Mouse (Mus musculus) kidney, embryonic 14.5 days (tissue): ENCODE results near the gene Cd5. TPM values are rescaled to one million over a fixed set of nuclear protein-coding genes. Genes with fewer than 3 reads are reported as not detected.

ENCODE experiments used
- ATAC-seq: fragments of 200-750 bp; cut with Nextera tagmentation; 2 replicates; pipeline ENCODE4 v1.8.0; 2017; ENCODE audit warnings: moderate number of reproducible peaks, mild to moderate bottlenecking, moderate TSS enrichment, moderate library complexity; ENCODE audit not compliant: low FRiP score, low TSS enrichment
- H3K27ac ChIP-seq: fragments of 300-500 bp; sonication (generic); 2 replicates; pipeline ENCODE4 v1.5.1; 2014; ENCODE audit warnings: low read depth, mild to moderate bottlenecking, low read length, moderate library complexity, mixed read lengths
- H3K27me3 ChIP-seq: fragments of 300-500 bp; sonication (generic); 2 replicates; pipeline ENCODE4 v1.6.1; 2014; ENCODE audit warnings: mild to moderate bottlenecking, low read length; ENCODE audit not compliant: control insufficient read depth, insufficient read depth
- H3K36me3 ChIP-seq: fragments of 300-500 bp; sonication (generic); 2 replicates; pipeline ENCODE4 v1.6.1; 2014; ENCODE audit warnings: low read length, mixed read lengths; ENCODE audit not compliant: control insufficient read depth, insufficient read depth
- H3K4me1 ChIP-seq: fragments of 300-500 bp; sonication (generic); 2 replicates; pipeline ENCODE4 v1.6.1; 2014; ENCODE audit warnings: low read length, mixed read lengths; ENCODE audit not compliant: control insufficient read depth, insufficient read depth
- H3K4me2 ChIP-seq: fragments of 300-500 bp; sonication (generic); replicated peaks from 2 replicates; pipeline ENCODE4 v1.6.1; 2014; ENCODE audit warnings: low read depth, mild to moderate bottlenecking, low read length
- H3K4me3 ChIP-seq: fragments of 300-500 bp; sonication (generic); 2 replicates; pipeline ENCODE4 v1.5.1; 2014; ENCODE audit warnings: mild to moderate bottlenecking, low read length
- H3K9ac ChIP-seq: fragments of 300-500 bp; sonication (generic); 2 replicates; pipeline ENCODE4 v1.6.1; 2014; ENCODE audit warnings: low read depth, mild to moderate bottlenecking, low read length, moderate library complexity
- H3K9me3 ChIP-seq: fragments of 300-500 bp; sonication (generic); 2 replicates; pipeline ENCODE4 v1.6.1; 2016; ENCODE audit warnings: low read length; ENCODE audit not compliant: control insufficient read depth
- WGBS: fragments of 180-500 bp; shearing (Covaris S2); extraction: QIAGEN DNeasy Blood & Tissue Kit; methylation state at CpG from one replicate; pipeline ENCODE4 v1.1.7; 2014; 5-methylcytosine and 5-hydroxymethylcytosine counted together
- polyA plus RNA-seq: library from polyadenylated mRNA; unstranded; fragments of >200 nt; fragmentation: Nextera tagmentation; extraction: Ambion mirVana; gene quantifications from 2 replicates; pipeline ENCODE4 v1.2.1, GENCODE M21; 2014

Cd5 gene
- polyA plus RNA-seq, 1 experiment from 2014 or later: 0.46 TPM

DNA sequence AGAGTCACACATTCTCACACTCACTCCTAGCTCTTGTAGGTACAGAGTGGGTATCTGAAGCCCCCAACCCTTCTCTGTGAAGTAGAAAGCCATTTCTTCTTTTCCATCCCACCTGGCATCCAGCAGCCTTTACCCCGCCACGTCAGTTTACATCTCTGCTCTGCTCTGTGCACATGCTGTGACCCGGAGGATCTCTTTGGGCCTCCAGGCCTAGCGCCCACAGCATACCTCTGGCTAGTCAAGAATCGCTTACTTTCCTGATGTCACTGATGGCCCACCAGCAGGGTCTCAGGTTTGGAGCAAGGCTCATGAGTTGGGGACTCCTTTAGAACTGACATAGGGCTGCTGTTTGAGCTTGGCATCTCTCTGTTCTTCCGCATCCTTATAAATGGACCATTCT is 764 bp downstream of the Cd5 start:
- no peaks in the 10 kb centered on the region for H3K9me3 ChIP-seq
- no peaks in the 10 kb centered on the region for H3K36me3 ChIP-seq
- no peak overlapping the region for H3K9ac ChIP-seq
- no peaks in the 10 kb centered on the region for H3K27me3 ChIP-seq
- no peak overlapping the region for H3K4me2 ChIP-seq
- H3K4me3 ChIP-seq: no peak overlapping the region
- no peak for ATAC-seq
- WGBS: 87% methylated on average over 6 of the region's 6 CpGs
- H3K4me1 ChIP-seq: 0 out of 2 replicates have a peak, but pooled peaks cover 5% of the 10 kb centered on the region
- no peak overlapping the region for H3K27ac ChIP-seq

DNA sequence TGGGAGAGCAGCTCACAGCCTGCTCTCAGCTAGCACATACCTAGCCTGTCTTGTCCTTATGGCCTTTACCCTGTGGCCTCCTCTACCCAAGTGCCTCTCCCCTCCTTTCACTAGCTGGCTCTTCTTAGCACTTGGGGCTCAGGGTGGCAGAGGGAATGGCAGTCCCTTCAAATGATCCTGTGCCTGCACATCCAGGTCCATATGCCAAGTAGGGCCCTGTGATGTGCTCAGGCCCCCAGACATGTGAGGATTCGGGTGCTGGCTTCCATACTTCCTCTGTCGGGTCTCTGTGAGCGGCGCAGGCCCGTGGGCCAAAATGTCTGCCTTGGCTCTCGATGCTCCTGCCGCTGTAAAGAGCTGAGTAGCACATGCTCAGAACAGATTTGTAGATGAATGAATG is 2.9 kb downstream of the Cd5 start:
- Histone ChIP-seq H3K4me2 (no peak overlapping the region), H3K4me1 (peaks cover 5% of the 10 kb centered on the region; the same call in 1 of the 2 replicates), H3K36me3 (no peaks in the 10 kb centered on the region), H3K4me3 (no peak overlapping the region), H3K9ac (no peak overlapping the region), H3K9me3 (no peaks in the 10 kb centered on the region), H3K27me3 (no peaks in the 10 kb centered on the region), H3K27ac (no peak overlapping the region)
- WGBS: 93% methylated on average over 7 of the region's 7 CpGs
- ATAC-seq: no peak

DNA sequence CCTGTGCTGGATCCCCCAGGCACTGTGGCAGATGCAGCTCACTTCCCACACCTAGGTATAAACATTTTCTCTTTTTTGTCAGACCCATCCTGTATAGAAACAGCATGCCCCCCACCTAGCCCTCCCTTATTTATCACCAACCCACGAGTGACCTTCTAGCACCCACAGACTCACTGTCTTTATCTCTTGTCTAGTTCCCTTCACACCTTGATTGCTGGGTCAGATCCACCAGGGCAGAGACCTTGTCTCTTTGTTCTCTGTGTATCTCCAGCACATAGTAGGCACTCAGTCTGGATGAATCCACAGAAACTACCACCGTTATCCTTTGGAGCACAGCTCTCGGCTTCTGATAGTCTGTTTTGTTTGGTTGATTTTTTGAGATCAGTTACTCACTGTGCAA is 3.7 kb downstream of the Cd5 start:
- Histone ChIP-seq H3K9ac (no peak overlapping the region), H3K27me3 (no peaks in the 10 kb centered on the region), H3K4me2 (no peak overlapping the region), H3K4me3 (no peak overlapping the region), H3K36me3 (no peaks in the 10 kb centered on the region), H3K4me1 (peaks cover 3% of the 10 kb centered on the region; the same call in 1 of the 2 replicates), H3K27ac (no peak overlapping the region), H3K9me3 (no peaks in the 10 kb centered on the region)
- 86% methylated on average over 3 of the region's 3 CpGs for WGBS
- ATAC-seq: no peak

DNA sequence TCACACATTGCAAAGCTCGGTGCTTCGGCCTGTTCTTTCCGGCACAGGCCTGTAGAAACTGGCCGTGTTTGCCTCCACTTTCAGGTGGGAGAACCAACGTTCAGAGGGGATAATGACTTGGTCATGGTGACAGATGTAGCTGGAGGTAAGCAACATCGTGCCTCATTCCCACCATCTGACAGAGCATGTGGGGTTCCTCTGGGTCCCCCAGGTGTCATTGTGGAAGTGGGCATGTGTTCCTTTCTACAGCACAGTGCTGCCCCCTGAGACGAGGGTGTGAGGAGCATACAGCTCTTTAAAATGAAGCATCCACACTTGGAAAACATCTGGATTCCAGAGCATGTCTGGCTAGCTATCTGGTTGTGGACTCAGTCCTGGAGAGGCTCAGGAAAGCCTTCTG is 4.2 kb downstream of the Cd5 start:
- 84% methylated on average over 7 of the region's 7 CpGs for WGBS
- H3K9me3 ChIP-seq: no peaks in the 10 kb centered on the region
- ATAC-seq: no peak

DNA sequence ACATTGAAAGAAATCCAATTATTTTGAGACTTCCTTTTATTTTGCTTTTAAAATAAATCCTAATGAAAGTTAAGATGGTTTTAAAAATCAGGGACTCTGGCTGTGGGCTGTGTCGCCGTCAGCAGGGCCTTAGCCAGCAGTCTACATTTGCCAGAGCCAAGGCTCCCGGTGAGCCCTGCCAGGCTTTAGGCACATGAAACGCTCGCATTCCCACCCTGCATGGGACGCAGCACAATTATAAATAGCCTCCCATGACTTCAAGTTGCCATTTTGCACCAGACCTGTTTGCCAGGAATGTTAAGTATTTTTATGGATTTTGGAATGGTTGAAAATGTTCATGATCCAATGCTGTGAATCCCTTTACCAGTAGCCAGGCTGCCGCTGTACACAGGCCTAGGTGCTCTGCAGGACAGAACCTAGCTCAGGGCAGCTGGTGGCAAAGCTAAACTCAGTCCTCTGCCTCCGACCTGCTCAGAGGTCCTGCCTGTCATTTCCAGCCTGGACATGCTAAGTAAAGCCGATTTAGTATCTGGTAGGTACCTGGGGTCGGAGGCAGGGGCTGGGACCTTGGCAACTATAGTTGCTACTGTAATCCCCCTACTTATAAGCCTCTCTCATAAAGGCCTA is 5.2 kb downstream of the Cd5 start:
- no peaks in the 10 kb centered on the region for H3K27me3 ChIP-seq
- H3K9ac ChIP-seq: no peak overlapping the region
- no peaks in the 10 kb centered on the region for H3K9me3 ChIP-seq
- H3K4me1 ChIP-seq: peaks cover 3% of the 10 kb centered on the region; the same call in 1 of the 2 replicates
- H3K36me3 ChIP-seq: no peaks in the 10 kb centered on the region
- ATAC-seq: no peak
- H3K4me3 ChIP-seq: no peak overlapping the region
- no peak overlapping the region for H3K27ac ChIP-seq
- WGBS: 80% methylated on average over 10 of the region's 10 CpGs
- H3K4me2 ChIP-seq: no peak overlapping the region

More for the DNA sequence above, 4.2 kb downstream of the Cd5 start:
- H3K27me3 ChIP-seq: no peaks in the 10 kb centered on the region
- peaks cover 3% of the 10 kb centered on the region; the same call in 1 of the 2 replicates for H3K4me1 ChIP-seq
- H3K4me3 ChIP-seq: no peak overlapping the region
- no peak overlapping the region for H3K9ac ChIP-seq
- no peaks in the 10 kb centered on the region for H3K36me3 ChIP-seq
- no peak overlapping the region for H3K4me2 ChIP-seq
- no peak overlapping the region for H3K27ac ChIP-seq

DNA sequence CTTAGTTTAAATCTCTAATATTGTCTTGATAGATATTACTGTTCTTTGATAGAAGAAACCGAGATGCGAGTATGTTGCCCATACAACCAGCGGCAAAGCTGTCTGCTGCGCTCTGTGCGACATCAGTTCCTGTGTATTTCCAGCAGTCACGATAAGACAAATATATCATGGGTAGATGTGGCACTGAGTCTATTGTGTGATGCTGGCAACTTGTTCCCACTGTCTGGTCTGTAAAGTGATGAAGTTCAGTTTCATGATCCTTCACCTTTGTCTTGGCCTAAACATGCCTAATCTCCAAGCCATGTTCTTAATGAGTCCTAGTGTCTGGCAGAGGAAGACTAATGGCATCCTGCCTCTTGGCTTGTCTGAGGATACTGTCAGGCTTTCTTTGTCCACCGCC is 6.1 kb downstream of the Cd5 start:
- no peak overlapping the region for H3K9ac ChIP-seq
- 91% methylated on average over 7 of the region's 7 CpGs for WGBS
- H3K4me1 ChIP-seq: peaks cover 3% of the 10 kb centered on the region; the same call in 1 of the 2 replicates
- no peak overlapping the region for H3K27ac ChIP-seq
- H3K36me3 ChIP-seq: no peaks in the 10 kb centered on the region
- no peaks in the 10 kb centered on the region for H3K27me3 ChIP-seq
- H3K4me2 ChIP-seq: no peak overlapping the region
- H3K4me3 ChIP-seq: no peak overlapping the region
- ATAC-seq: no peak
- no peaks in the 10 kb centered on the region for H3K9me3 ChIP-seq

DNA sequence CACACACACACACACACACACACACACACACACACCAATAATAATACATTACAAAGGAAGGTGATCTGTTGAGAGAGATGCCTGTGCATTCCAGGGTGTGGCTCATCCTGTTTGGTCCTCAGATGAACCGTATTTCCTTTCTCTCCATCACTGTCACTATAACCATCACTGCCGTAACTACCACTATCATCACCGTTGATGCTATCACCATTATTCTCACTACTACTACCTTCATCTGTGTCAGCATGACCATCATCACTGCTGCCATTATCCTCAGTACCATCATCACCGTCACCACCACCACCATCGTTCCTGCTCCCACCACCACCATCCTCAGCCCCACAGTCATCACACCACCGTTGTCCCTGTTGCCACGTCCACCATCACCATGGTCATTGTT is 6.8 kb downstream of the Cd5 start:
- Histone ChIP-seq H3K9ac (no peak overlapping the region), H3K9me3 (no peaks in the 10 kb centered on the region), H3K4me3 (no peak overlapping the region), H3K36me3 (no peaks in the 10 kb centered on the region), H3K27ac (no peak overlapping the region), H3K4me1 (peaks cover 3% of the 10 kb centered on the region; the same call in 1 of the 2 replicates), H3K4me2 (no peak overlapping the region), H3K27me3 (no peaks in the 10 kb centered on the region)
- 92% methylated on average over 7 of the region's 7 CpGs for WGBS
- ATAC-seq: no peak

DNA sequence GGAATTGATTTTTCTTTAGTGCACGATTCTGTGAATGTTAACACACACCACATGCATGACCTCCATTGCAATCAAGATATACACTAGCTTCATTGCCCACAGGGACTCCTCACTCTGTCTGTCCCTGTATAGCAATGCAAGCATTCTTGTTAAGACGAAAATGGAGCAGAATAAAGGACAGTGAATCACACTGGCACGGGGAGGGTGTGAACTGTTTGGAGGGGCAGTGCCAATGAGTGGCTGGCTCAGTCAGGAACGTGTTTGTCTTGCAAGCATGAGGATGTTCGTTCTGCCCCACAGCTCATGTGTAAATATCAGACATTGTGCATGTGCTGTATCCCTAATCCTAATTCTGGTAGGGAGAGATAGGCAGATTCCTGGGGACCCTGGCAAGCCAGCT is 8.3 kb downstream of the Cd5 start:
- no peak overlapping the region for H3K9ac ChIP-seq
- H3K9me3 ChIP-seq: no peaks in the 10 kb centered on the region
- WGBS: 81% methylated on average over 5 of the region's 5 CpGs
- peaks cover 3% of the 10 kb centered on the region; the same call in 1 of the 2 replicates for H3K4me1 ChIP-seq
- H3K27me3 ChIP-seq: no peaks in the 10 kb centered on the region
- no peak overlapping the region for H3K4me2 ChIP-seq
- H3K4me3 ChIP-seq: no peak overlapping the region
- H3K36me3 ChIP-seq: no peaks in the 10 kb centered on the region
- H3K27ac ChIP-seq: no peak overlapping the region
- no peak for ATAC-seq

DNA sequence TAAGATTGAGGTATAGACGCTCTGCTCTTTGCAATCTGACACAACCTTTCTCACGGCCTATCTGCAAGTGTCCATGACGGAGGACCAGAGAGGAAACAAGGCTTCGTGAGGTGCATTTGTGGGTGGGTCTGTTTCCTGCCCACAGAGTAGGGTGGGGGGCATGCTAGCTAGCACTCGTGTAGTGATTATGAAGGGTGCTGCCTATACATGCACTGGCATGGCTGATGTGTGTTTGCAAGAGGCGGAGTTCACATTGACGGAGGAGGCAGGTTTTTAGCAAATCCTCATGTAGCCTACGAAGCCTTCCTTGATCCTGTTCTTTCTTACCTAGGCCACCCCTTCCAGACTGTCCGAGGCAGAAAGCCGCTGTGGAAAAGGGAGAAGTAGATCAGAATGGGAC is 8.9 kb downstream of the Cd5 start:
- Histone ChIP-seq H3K36me3 (no peaks in the 10 kb centered on the region), H3K9me3 (no peaks in the 10 kb centered on the region), H3K4me2 (no peak overlapping the region), H3K4me1 (peaks cover 3% of the 10 kb centered on the region; the same call in 1 of the 2 replicates), H3K9ac (no peak overlapping the region), H3K4me3 (no peak overlapping the region), H3K27ac (no peak overlapping the region), H3K27me3 (no peaks in the 10 kb centered on the region)
- no peak for ATAC-seq
- 86% methylated on average over 10 of the region's 10 CpGs for WGBS
